Mouse (Mus musculus): ENCODE results near the gene Lrrc4c.

GRCm38 (mm10) chr2:96275061-96275460, 42.9 kb upstream of the Lrrc4c start:
- TF ChIP-seq POLR2A (IDR thresholded peaks at IDR 0.05; ENCODE audit: control insufficient read depth, low read depth, low read length) = no peak
- no peak for TF ChIP-seq CTCF (IDR thresholded peaks at IDR 0.05; ENCODE audit: control insufficient read depth, insufficient read depth, insufficient replicate concordance, low read depth, low read length)
